Mouse (Mus musculus) right cerebral cortex, postnatal 25 days (tissue): ENCODE data around the gene Hsp90ab1.

Experiments used
- DNase-seq: peaks from one replicate; pipeline ENCODE4 v3.0.0; 2022

The Hsp90ab1 gene

GRCm38 (mm10) chr17:45573087-45573779 lies at the start of gene Hsp90ab1:
TSS of gene Hsp90ab1 (minus strand) at chr17:45573271.
- peak; percentile 99 for DNase-seq

- no peak for DNase-seq
Measured at GRCm38 (mm10) chr17:45619386-45620256, 46.5 kb upstream of the Hsp90ab1 start.

GRCm38 (mm10) chr17:45618941-45619385 lies 45.9 kb upstream of the Hsp90ab1 start:
- no peak for DNase-seq

- no peak for DNase-seq
Measured at GRCm38 (mm10) chr17:45617655-45618054, 44.6 kb upstream of the Hsp90ab1 start.

GRCm38 (mm10) chr17:45616679-45617078 lies 43.6 kb upstream of the Hsp90ab1 start:
- no peak for DNase-seq

- DNase-seq = no peak
Measured at GRCm38 (mm10) chr17:45616046-45616650, 43.1 kb upstream of the Hsp90ab1 start.

- DNase-seq = no peak
Measured at GRCm38 (mm10) chr17:45612921-45613320, 39.9 kb upstream of the Hsp90ab1 start.

- DNase-seq = no peak
Measured at GRCm38 (mm10) chr17:45612008-45612407, 38.9 kb upstream of the Hsp90ab1 start.

- DNase-seq = no peak
Measured at GRCm38 (mm10) chr17:45610144-45610866, 37.2 kb upstream of the Hsp90ab1 start.

GRCm38 (mm10) chr17:45608396-45608795 lies 35.3 kb upstream of the Hsp90ab1 start:
- no peak for DNase-seq

GRCm38 (mm10) chr17:45606992-45607879 lies 34.2 kb upstream of the Hsp90ab1 start:
- DNase-seq = no peak

GRCm38 (mm10) chr17:45602984-45603383 lies 29.9 kb upstream of the Hsp90ab1 start:
- no peak for DNase-seq

GRCm38 (mm10) chr17:45601877-45602304 lies 28.8 kb upstream of the Hsp90ab1 start, which contains the start of gene Mymx:
TSS of gene Mymx (minus strand) at chr17:45602102.
- no peak for DNase-seq

- no peak for DNase-seq
Measured at GRCm38 (mm10) chr17:45601325-45601724, 28.3 kb upstream of the Hsp90ab1 start.

- DNase-seq = no peak
Measured at GRCm38 (mm10) chr17:45600267-45600666, 27.2 kb upstream of the Hsp90ab1 start.

- DNase-seq = no peak
Measured at GRCm38 (mm10) chr17:45599446-45600242, 26.6 kb upstream of the Hsp90ab1 start, which contains the start of gene Slc29a1. TSS of gene Slc29a1 (minus strand) at chr17:45599606.

GRCm38 (mm10) chr17:45598891-45599290 lies 25.8 kb upstream of the Hsp90ab1 start:
- DNase-seq = no peak

- DNase-seq = no peak
Measured at GRCm38 (mm10) chr17:45598376-45598775, 25.3 kb upstream of the Hsp90ab1 start.

- no peak for DNase-seq
Measured at GRCm38 (mm10) chr17:45597787-45598186, 24.7 kb upstream of the Hsp90ab1 start.

- DNase-seq = peak; percentile 43
Measured at GRCm38 (mm10) chr17:45596631-45597396, 23.7 kb upstream of the Hsp90ab1 start.
